Mouse (Mus musculus): ENCODE results near the gene Mrm3. TPM values are rescaled to one million over a fixed set of nuclear protein-coding genes. Genes with fewer than 3 reads are reported as not detected.

Mrm3 gene
- polyA plus RNA-seq, 1 experiment from 2014 or later: 24.3 TPM

DNA sequence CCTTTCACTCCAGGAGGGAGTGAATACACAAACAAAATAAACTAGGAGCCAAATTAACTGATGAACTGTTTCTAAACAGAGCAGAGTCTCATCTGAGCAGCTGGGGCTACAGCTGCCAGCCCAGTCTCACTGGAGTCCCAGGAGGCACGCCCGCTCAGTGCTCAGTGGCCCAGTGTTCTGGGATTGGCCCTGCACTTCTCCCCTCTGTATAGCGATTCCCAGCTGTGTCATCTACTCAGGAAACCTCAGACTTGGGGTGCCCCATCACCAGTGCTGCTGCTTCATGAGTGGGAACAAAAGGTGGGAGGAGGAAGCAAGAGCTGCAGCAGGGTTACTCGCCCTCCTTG is 10.4 kb downstream of the Mrm3 start:
- DNase-seq: peak; percentile 36
- Histone ChIP-seq H3K36me3 (ENCODE audit: insufficient read depth) (peaks cover 28% of the 10 kb centered on the region), H3K9me3 (ENCODE audit: low read depth, low read length) (no peaks in the 10 kb centered on the region), H3K4me3 (ENCODE audit: low read depth, low read length) (no peak overlapping the region), H3K9ac (peak overlapping the region; percentile 6; the same call in 1 of the 2 replicates), H3K27me3 (ENCODE audit: insufficient read depth, low read length) (no peaks in the 10 kb centered on the region), H3K4me2 (no peak overlapping the region), H3K27ac (ENCODE audit: low read depth) (no peak overlapping the region; the same call in 1 of the 2 replicates), H3K4me1 (ENCODE audit: insufficient read depth) (no peaks in the 10 kb centered on the region)
- peak; percentile 55; the same call in 1 of the 2 replicates for ATAC-seq (ENCODE audit: insufficient read depth)
- no peak for TF ChIP-seq CTCF (IDR thresholded peaks at IDR 0.05; ENCODE audit: low read depth)
- WGBS: 58% methylated on average over 4 of the region's 4 CpGs

DNA sequence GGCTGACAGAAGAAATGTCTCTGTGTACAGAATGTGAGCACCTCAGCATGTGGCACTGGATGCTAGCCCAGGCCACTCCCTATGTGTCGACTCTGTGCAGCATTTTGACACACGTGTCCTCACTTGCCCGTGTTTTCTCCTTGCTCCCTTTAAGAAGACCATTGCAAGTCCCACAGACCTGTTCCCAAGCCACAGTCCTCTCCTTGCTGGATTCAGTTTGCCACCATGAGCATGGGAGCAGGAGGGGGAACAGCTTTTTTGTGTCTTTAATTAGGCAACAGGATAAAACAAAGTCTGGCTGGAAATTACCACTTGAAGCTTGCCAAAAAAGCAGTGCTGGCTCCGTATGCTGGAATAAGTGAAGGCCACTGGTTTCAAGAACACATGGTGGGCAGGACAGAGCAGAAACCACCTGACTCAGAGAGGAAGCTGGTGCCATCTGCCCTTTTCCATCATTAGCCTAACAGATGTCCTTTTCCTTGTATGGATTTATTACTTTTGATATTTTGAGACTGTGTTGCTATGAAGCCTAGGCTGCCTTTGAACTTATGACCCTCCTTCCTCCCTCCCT is 12.0 kb downstream of the Mrm3 start:
- ATAC-seq (ENCODE audit: insufficient read depth) (no peak), DNase-seq (no peak)
- WGBS: 60% methylated on average over 4 of the region's 4 CpGs
- H3K4me3 ChIP-seq (ENCODE audit: low read depth, low read length): no peak overlapping the region
- no peak overlapping the region for H3K9ac ChIP-seq
- H3K4me1 ChIP-seq (ENCODE audit: insufficient read depth): no peaks in the 10 kb centered on the region
- H3K36me3 ChIP-seq (ENCODE audit: insufficient read depth): peaks cover 17% of the 10 kb centered on the region
- H3K27me3 ChIP-seq (ENCODE audit: insufficient read depth, low read length): no peaks in the 10 kb centered on the region
- TF ChIP-seq CTCF (IDR thresholded peaks at IDR 0.05; ENCODE audit: low read depth): no peak
- H3K9me3 ChIP-seq (ENCODE audit: low read depth, low read length): no peaks in the 10 kb centered on the region
- no peak overlapping the region for H3K27ac ChIP-seq (ENCODE audit: low read depth)
- no peak overlapping the region for H3K4me2 ChIP-seq

DNA sequence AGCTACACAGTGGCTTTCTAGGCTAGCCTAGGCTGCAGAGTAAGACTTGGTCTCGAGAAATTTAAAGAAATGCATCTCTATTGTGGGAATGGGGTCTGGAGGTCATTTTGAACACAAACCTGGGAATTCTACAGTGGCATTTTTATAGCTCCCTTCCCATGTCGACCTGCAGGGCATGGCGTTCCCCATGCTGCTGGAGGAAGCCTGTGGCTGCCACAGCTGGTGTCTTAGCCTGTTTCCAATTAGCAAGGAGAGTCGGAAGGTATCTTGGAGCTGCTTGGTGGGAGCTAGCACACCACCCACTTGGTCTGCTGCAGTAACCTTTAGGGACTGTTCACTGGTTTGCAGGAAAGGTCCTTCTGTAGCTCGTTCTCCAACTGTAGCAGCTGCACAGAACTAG is 12.6 kb downstream of the Mrm3 start:
- Histone ChIP-seq H3K27me3 (ENCODE audit: insufficient read depth, low read length) (no peaks in the 10 kb centered on the region), H3K9me3 (ENCODE audit: low read depth, low read length) (no peaks in the 10 kb centered on the region), H3K36me3 (ENCODE audit: insufficient read depth) (peaks cover 17% of the 10 kb centered on the region; the same call in 1 of the 2 replicates), H3K4me3 (ENCODE audit: low read depth, low read length) (no peak overlapping the region), H3K4me2 (no peak overlapping the region), H3K9ac (no peak overlapping the region), H3K27ac (ENCODE audit: low read depth) (no peak overlapping the region), H3K4me1 (ENCODE audit: insufficient read depth) (no peaks in the 10 kb centered on the region)
- DNase-seq (no peak), ATAC-seq (ENCODE audit: insufficient read depth) (no peak)
- WGBS: 36% methylated on average over 5 of the region's 5 CpGs
- TF ChIP-seq CTCF (IDR thresholded peaks at IDR 0.05; ENCODE audit: low read depth): no peak

DNA sequence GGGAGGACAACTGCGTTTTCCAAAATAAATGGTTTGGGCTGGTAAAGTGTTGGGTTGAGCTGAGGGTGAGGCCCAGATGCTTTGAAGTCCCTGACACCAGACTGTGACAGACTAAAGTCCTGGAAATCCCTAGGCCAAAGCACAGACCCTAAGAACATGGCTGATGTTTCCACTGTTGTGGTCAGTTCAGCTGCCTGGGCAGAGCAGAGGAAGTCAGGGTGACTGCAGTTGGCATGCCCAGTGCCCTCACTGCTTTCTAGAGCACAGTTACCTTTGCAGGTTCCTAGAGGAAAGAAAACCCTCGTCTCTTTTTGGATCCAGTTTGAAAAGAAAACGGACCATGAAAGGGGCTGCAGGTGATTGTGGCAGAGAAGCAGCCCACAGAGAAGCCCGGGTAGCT is 13.9 kb downstream of the Mrm3 start:
- no peaks in the 10 kb centered on the region for H3K9me3 ChIP-seq (ENCODE audit: low read depth, low read length)
- TF ChIP-seq CTCF (IDR thresholded peaks at IDR 0.05; ENCODE audit: low read depth): no peak
- 67% methylated on average over 4 of the region's 4 CpGs for WGBS
- no peak overlapping the region for H3K9ac ChIP-seq
- no peak overlapping the region for H3K27ac ChIP-seq (ENCODE audit: low read depth)
- no peaks in the 10 kb centered on the region for H3K4me1 ChIP-seq (ENCODE audit: insufficient read depth)
- H3K36me3 ChIP-seq (ENCODE audit: insufficient read depth): peaks cover 20% of the 10 kb centered on the region; the same call in 1 of the 2 replicates
- H3K4me2 ChIP-seq: no peak overlapping the region
- ATAC-seq (ENCODE audit: insufficient read depth) (no peak), DNase-seq (no peak)
- no peak overlapping the region for H3K4me3 ChIP-seq (ENCODE audit: low read depth, low read length)
- no peaks in the 10 kb centered on the region for H3K27me3 ChIP-seq (ENCODE audit: insufficient read depth, low read length)

DNA sequence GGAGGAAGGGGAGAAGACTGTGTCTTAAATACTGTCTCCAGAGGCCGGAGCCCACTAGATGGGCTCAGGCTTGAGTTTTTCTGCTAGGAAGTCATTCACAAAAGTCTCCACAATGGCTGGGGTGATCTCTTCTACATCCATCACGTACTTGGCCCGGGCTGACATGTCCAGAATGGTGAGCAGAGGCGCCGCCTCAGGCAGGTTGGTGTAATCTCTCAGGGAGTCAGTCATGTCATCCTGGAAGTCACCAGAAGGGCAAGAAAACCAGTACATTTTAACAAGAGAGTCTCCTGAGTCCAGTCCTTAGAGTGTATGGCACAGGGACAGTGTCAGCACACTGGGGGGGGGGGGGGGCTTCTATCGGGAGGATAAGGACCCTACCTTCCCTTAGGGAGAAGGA is 15.0 kb downstream of the Mrm3 start:
- WGBS: 64% methylated on average over 6 of the region's 6 CpGs
- H3K9ac ChIP-seq: no peak overlapping the region
- H3K27ac ChIP-seq (ENCODE audit: low read depth): no peak overlapping the region
- TF ChIP-seq CTCF (IDR thresholded peaks at IDR 0.05; ENCODE audit: low read depth): no peak
- no peak overlapping the region for H3K4me3 ChIP-seq (ENCODE audit: low read depth, low read length)
- ATAC-seq (ENCODE audit: insufficient read depth) (no peak), DNase-seq (no peak)
- no peaks in the 10 kb centered on the region for H3K9me3 ChIP-seq (ENCODE audit: low read depth, low read length)
- no peaks in the 10 kb centered on the region for H3K27me3 ChIP-seq (ENCODE audit: insufficient read depth, low read length)
- no peak overlapping the region for H3K4me2 ChIP-seq
- peaks cover 20% of the 10 kb centered on the region; the same call in 1 of the 2 replicates for H3K36me3 ChIP-seq (ENCODE audit: insufficient read depth)
- H3K4me1 ChIP-seq (ENCODE audit: insufficient read depth): no peaks in the 10 kb centered on the region

DNA sequence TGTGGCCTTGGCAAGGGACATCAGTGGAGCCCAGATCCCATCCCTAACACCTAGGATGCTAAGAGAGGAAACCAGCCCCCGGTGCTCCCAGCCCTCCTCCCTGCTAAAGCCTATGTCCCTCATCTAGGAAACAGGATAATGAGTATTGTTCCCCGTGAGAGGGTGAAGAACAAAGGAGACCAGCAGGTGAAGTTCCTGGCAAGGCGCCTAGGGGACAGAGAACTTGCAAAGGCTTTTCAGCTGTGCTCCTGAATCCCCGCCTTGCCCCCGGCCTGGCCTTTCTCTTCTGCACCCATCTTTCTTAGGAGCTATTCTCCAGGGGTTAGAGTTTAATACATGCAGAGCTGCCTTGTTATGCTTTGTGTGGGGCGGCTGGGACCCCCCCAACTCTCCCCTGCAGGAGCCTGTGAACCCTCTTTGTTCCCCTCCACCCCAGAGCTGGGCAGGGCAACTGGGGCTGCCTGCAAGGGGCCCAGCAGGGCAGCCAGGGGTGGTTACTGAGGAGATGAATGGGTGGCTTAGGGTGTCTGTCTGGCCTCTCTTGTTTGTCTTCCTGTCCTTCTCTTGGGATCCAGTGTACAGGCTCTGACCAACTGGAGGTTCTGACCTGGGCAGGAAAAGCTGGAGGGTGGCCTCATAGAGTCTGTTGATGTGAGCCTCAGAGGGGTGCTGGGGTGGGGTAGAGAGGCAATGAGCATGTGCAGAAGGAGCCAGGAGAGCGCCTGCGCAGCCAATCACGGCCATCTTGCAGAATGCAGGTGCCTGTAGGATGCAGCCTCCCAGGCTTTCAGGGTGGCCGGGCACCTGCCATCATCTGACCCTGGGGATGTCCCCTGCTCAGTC is 16.9 kb downstream of the Mrm3 start:
- Histone ChIP-seq H3K27me3 (ENCODE audit: insufficient read depth, low read length) (no peaks in the 10 kb centered on the region), H3K9me3 (ENCODE audit: low read depth, low read length) (no peaks in the 10 kb centered on the region), H3K36me3 (ENCODE audit: insufficient read depth) (peaks cover 20% of the 10 kb centered on the region; the same call in 1 of the 2 replicates), H3K4me2 (no peak overlapping the region), H3K4me3 (ENCODE audit: low read depth, low read length) (no peak overlapping the region), H3K27ac (ENCODE audit: low read depth) (no peak overlapping the region), H3K4me1 (ENCODE audit: insufficient read depth) (no peaks in the 10 kb centered on the region), H3K9ac (no peak overlapping the region)
- TF ChIP-seq CTCF (IDR thresholded peaks at IDR 0.05; ENCODE audit: low read depth): no peak
- DNase-seq: no peak
- no peak for ATAC-seq (ENCODE audit: insufficient read depth)
- WGBS: 73% methylated on average over 10 of the region's 10 CpGs

DNA sequence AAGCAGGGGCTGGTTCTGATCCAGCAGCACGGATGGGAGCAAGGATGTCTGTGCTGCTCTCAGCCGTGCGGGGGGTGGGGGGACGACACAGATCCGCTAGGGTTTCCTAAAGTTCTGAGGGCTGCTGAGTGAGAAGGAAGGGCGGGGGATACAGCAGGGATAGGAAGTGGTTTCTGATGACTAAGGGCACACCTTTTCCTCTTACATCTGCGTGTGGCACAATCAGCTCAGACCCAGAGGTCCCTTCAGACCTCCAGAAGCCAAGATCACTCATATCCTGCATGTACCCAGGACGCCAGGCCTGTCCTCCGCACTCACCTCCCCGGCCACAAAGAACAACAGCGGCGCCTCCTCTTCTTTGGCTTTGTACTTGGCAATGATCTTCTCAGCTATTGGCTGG is 17.7 kb downstream of the Mrm3 start:
- Histone ChIP-seq H3K4me3 (ENCODE audit: low read depth, low read length) (no peak overlapping the region), H3K27me3 (ENCODE audit: insufficient read depth, low read length) (no peaks in the 10 kb centered on the region), H3K9ac (no peak overlapping the region), H3K4me2 (no peak overlapping the region), H3K4me1 (ENCODE audit: insufficient read depth) (no peaks in the 10 kb centered on the region), H3K27ac (ENCODE audit: low read depth) (no peak overlapping the region), H3K36me3 (ENCODE audit: insufficient read depth) (peaks cover 20% of the 10 kb centered on the region; the same call in 1 of the 2 replicates), H3K9me3 (ENCODE audit: low read depth, low read length) (no peaks in the 10 kb centered on the region)
- ATAC-seq (ENCODE audit: insufficient read depth) (no peak), DNase-seq (no peak)
- TF ChIP-seq CTCF (IDR thresholded peaks at IDR 0.05; ENCODE audit: low read depth): no peak
- WGBS: 79% methylated on average over 12 of the region's 12 CpGs

Data from lung, embryonic 14.5 days (tissue).